Mouse (Mus musculus): ENCODE measurements at regions not wholly inside any gene's neighbourhood (a gene's known extent, or its start where the extent isn't known, plus 50 kb on each side); places are given as distances from the start of the nearest gene placed in this dataset.

GRCm38 (mm10) chr10:98837289-98838181 is 76.7 kb upstream of the Atp2b1 start:
- DNase-seq (ENCODE audit: low spot score) (no peak), ATAC-seq (ENCODE audit: low read depth) (no peak)
- H3K9ac ChIP-seq (ENCODE audit: low read depth, low read length) = no peak overlapping the region
- H3K27ac ChIP-seq (replicated peaks; ENCODE audit: low read depth, low read length) = no peak overlapping the region
- H3K36me3 ChIP-seq (ENCODE audit: control insufficient read depth, insufficient read depth, low read length) = no peaks in the 10 kb centered on the region
- no peak overlapping the region for H3K4me2 ChIP-seq (ENCODE audit: low read depth, low read length)
- H3K4me3 ChIP-seq (ENCODE audit: low read depth, low read length) = no peak overlapping the region
- H3K27me3 ChIP-seq (replicated peaks; ENCODE audit: control insufficient read depth, insufficient read depth, low read length) = no peaks in the 10 kb centered on the region
- H3K4me1 ChIP-seq (ENCODE audit: control insufficient read depth, insufficient read depth, low read length) = no peaks in the 10 kb centered on the region
- 76% methylated on average over 16 of the region's 16 CpGs for WGBS
- peaks cover 4% of the 10 kb centered on the region; the same call in 1 of the 2 replicates for H3K9me3 ChIP-seq (ENCODE audit: control insufficient read depth, low read length)

GRCm38 (mm10) chr10:98838926-98839679 is 75.1 kb upstream of the Atp2b1 start:
- no peak overlapping the region for H3K27ac ChIP-seq (replicated peaks; ENCODE audit: low read depth, low read length)
- peaks cover 19% of the 10 kb centered on the region for H3K9me3 ChIP-seq (ENCODE audit: control insufficient read depth, low read length)
- H3K4me3 ChIP-seq (ENCODE audit: low read depth, low read length) = no peak overlapping the region
- H3K27me3 ChIP-seq (replicated peaks; ENCODE audit: control insufficient read depth, insufficient read depth, low read length) = no peaks in the 10 kb centered on the region
- DNase-seq (ENCODE audit: low spot score) = no peak
- no peaks in the 10 kb centered on the region for H3K4me1 ChIP-seq (ENCODE audit: control insufficient read depth, insufficient read depth, low read length)
- 91% methylated on average over 8 of the region's 8 CpGs for WGBS
- no peak overlapping the region for H3K9ac ChIP-seq (ENCODE audit: low read depth, low read length)
- no peak for ATAC-seq (ENCODE audit: low read depth)
- no peak overlapping the region for H3K4me2 ChIP-seq (ENCODE audit: low read depth, low read length)
- no peaks in the 10 kb centered on the region for H3K36me3 ChIP-seq (ENCODE audit: control insufficient read depth, insufficient read depth, low read length)

GRCm38 (mm10) chr10:98839963-98840362 is 74.2 kb upstream of the Atp2b1 start:
- 78% methylated on average over 11 of the region's 11 CpGs for whole genome bisulfite sequencing
- ATAC-seq (ENCODE audit: low read depth) (no peak), DNase-seq (ENCODE audit: low spot score) (no peak)
- Histone ChIP-seq H3K9me3 (ENCODE audit: control insufficient read depth, low read length) (peaks cover 26% of the 10 kb centered on the region), H3K36me3 (ENCODE audit: control insufficient read depth, insufficient read depth, low read length) (no peaks in the 10 kb centered on the region), H3K4me1 (ENCODE audit: control insufficient read depth, insufficient read depth, low read length) (no peaks in the 10 kb centered on the region), H3K4me2 (ENCODE audit: low read depth, low read length) (no peak overlapping the region), H3K9ac (ENCODE audit: low read depth, low read length) (no peak overlapping the region), H3K27ac (replicated peaks; ENCODE audit: low read depth, low read length) (no peak overlapping the region), H3K27me3 (replicated peaks; ENCODE audit: control insufficient read depth, insufficient read depth, low read length) (no peaks in the 10 kb centered on the region), H3K4me3 (ENCODE audit: low read depth, low read length) (no peak overlapping the region)

GRCm38 (mm10) chr10:98840411-98840810 is 73.8 kb upstream of the Atp2b1 start:
- DNase-seq (ENCODE audit: low spot score) (no peak), ATAC-seq (ENCODE audit: low read depth) (no peak)
- H3K27me3 ChIP-seq (replicated peaks; ENCODE audit: control insufficient read depth, insufficient read depth, low read length) = no peaks in the 10 kb centered on the region
- H3K4me3 ChIP-seq (ENCODE audit: low read depth, low read length) = no peak overlapping the region
- no peak overlapping the region for H3K4me2 ChIP-seq (ENCODE audit: low read depth, low read length)
- no peak overlapping the region for H3K27ac ChIP-seq (replicated peaks; ENCODE audit: low read depth, low read length)
- H3K9ac ChIP-seq (ENCODE audit: low read depth, low read length) = no peak overlapping the region
- H3K4me1 ChIP-seq (ENCODE audit: control insufficient read depth, insufficient read depth, low read length) = no peaks in the 10 kb centered on the region
- 77% methylated on average over 8 of the region's 8 CpGs for WGBS
- H3K36me3 ChIP-seq (ENCODE audit: control insufficient read depth, insufficient read depth, low read length) = no peaks in the 10 kb centered on the region
- H3K9me3 ChIP-seq (ENCODE audit: control insufficient read depth, low read length) = peaks cover 28% of the 10 kb centered on the region

- H3K36me3 ChIP-seq (ENCODE audit: control insufficient read depth, insufficient read depth, low read length) = no peaks in the 10 kb centered on the region
- 84% methylated on average over 13 of the region's 13 CpGs for WGBS
- H3K4me2 ChIP-seq (ENCODE audit: low read depth, low read length) = no peak overlapping the region
- no peaks in the 10 kb centered on the region for H3K4me1 ChIP-seq (ENCODE audit: control insufficient read depth, insufficient read depth, low read length)
- H3K4me3 ChIP-seq (ENCODE audit: low read depth, low read length) = no peak overlapping the region
- no peak for DNase-seq (ENCODE audit: low spot score)
- H3K9ac ChIP-seq (ENCODE audit: low read depth, low read length) = no peak overlapping the region
- peaks cover 30% of the 10 kb centered on the region for H3K9me3 ChIP-seq (ENCODE audit: control insufficient read depth, low read length)
- no peak for ATAC-seq (ENCODE audit: low read depth)
- no peak overlapping the region for H3K27ac ChIP-seq (replicated peaks; ENCODE audit: low read depth, low read length)
- no peaks in the 10 kb centered on the region for H3K27me3 ChIP-seq (replicated peaks; ENCODE audit: control insufficient read depth, insufficient read depth, low read length)
These were observed 73.0 kb upstream of the Atp2b1 start for GRCm38 (mm10) chr10:98840957-98841831.

GRCm38 (mm10) chr10:98841860-98842259 is 72.3 kb upstream of the Atp2b1 start:
- Histone ChIP-seq H3K27ac (replicated peaks; ENCODE audit: low read depth, low read length) (no peak overlapping the region), H3K36me3 (ENCODE audit: control insufficient read depth, insufficient read depth, low read length) (no peaks in the 10 kb centered on the region), H3K9me3 (ENCODE audit: control insufficient read depth, low read length) (peaks cover 30% of the 10 kb centered on the region), H3K4me3 (ENCODE audit: low read depth, low read length) (no peak overlapping the region), H3K4me2 (ENCODE audit: low read depth, low read length) (no peak overlapping the region), H3K27me3 (replicated peaks; ENCODE audit: control insufficient read depth, insufficient read depth, low read length) (no peaks in the 10 kb centered on the region), H3K9ac (ENCODE audit: low read depth, low read length) (no peak overlapping the region), H3K4me1 (ENCODE audit: control insufficient read depth, insufficient read depth, low read length) (no peaks in the 10 kb centered on the region)
- WGBS = 84% methylated on average over 3 of the region's 3 CpGs
- ATAC-seq (ENCODE audit: low read depth) (no peak), DNase-seq (ENCODE audit: low spot score) (no peak)

GRCm38 (mm10) chr10:98842721-98843120 is 71.5 kb upstream of the Atp2b1 start:
- no peak overlapping the region for H3K4me3 ChIP-seq (ENCODE audit: low read depth, low read length)
- H3K9ac ChIP-seq (ENCODE audit: low read depth, low read length) = no peak overlapping the region
- no peak overlapping the region for H3K4me2 ChIP-seq (ENCODE audit: low read depth, low read length)
- WGBS = 96% methylated on average over 1 of the region's 1 CpGs
- H3K27ac ChIP-seq (replicated peaks; ENCODE audit: low read depth, low read length) = no peak overlapping the region
- peaks cover 30% of the 10 kb centered on the region for H3K9me3 ChIP-seq (ENCODE audit: control insufficient read depth, low read length)
- no peaks in the 10 kb centered on the region for H3K4me1 ChIP-seq (ENCODE audit: control insufficient read depth, insufficient read depth, low read length)
- no peaks in the 10 kb centered on the region for H3K27me3 ChIP-seq (replicated peaks; ENCODE audit: control insufficient read depth, insufficient read depth, low read length)
- ATAC-seq (ENCODE audit: low read depth) (no peak), DNase-seq (ENCODE audit: low spot score) (no peak)
- H3K36me3 ChIP-seq (ENCODE audit: control insufficient read depth, insufficient read depth, low read length) = no peaks in the 10 kb centered on the region

- Histone ChIP-seq H3K4me3 (ENCODE audit: low read depth, low read length) (no peak overlapping the region), H3K9ac (ENCODE audit: low read depth, low read length) (no peak overlapping the region), H3K4me2 (ENCODE audit: low read depth, low read length) (no peak overlapping the region), H3K27ac (replicated peaks; ENCODE audit: low read depth, low read length) (no peak overlapping the region), H3K4me1 (ENCODE audit: control insufficient read depth, insufficient read depth, low read length) (no peaks in the 10 kb centered on the region), H3K36me3 (ENCODE audit: control insufficient read depth, insufficient read depth, low read length) (no peaks in the 10 kb centered on the region), H3K27me3 (replicated peaks; ENCODE audit: control insufficient read depth, insufficient read depth, low read length) (no peaks in the 10 kb centered on the region), H3K9me3 (ENCODE audit: control insufficient read depth, low read length) (peaks cover 5% of the 10 kb centered on the region; the same call in 1 of the 2 replicates)
- 83% methylated on average over 3 of the region's 3 CpGs for WGBS
- no peak for DNase-seq (ENCODE audit: low spot score)
- ATAC-seq (ENCODE audit: low read depth) = no peak
These were observed 64.4 kb upstream of the Atp2b1 start for GRCm38 (mm10) chr10:98849851-98850250.
